Mouse (Mus musculus) midbrain, embryonic 16.5 days (tissue): ENCODE data around the gene Lcn5. TPM values are rescaled to one million over a fixed set of nuclear protein-coding genes. Genes with fewer than 3 reads are reported as not detected.
A peak's percentile ranks its signal among the peaks of the same experiment; 100 is the strongest.

ENCODE experiments used
- ATAC-seq: fragments of 200-750 bp; cut with Nextera tagmentation; 2 replicates; pipeline ENCODE4 v1.8.0; 2017; ENCODE audit warnings: moderate TSS enrichment
- H3K27ac ChIP-seq: fragments of 300-500 bp; sonication (generic); 2 replicates; pipeline ENCODE4 v1.5.1; 2014; ENCODE audit warnings: mild to moderate bottlenecking, low read length, mixed read lengths
- H3K27me3 ChIP-seq: fragments of 300-500 bp; sonication (generic); 2 replicates; pipeline ENCODE4 v1.6.1; 2014; ENCODE audit warnings: low read depth, low read length, mixed read lengths; ENCODE audit not compliant: control insufficient read depth, insufficient read depth
- H3K36me3 ChIP-seq: fragments of 300-500 bp; sonication (generic); 2 replicates; pipeline ENCODE4 v1.6.1; 2014; ENCODE audit warnings: mild to moderate bottlenecking, low read length, moderate library complexity, mixed read lengths; ENCODE audit not compliant: control insufficient read depth, insufficient read depth
- H3K4me1 ChIP-seq: fragments of 300-500 bp; sonication (generic); 2 replicates; pipeline ENCODE4 v1.6.1; 2014; ENCODE audit warnings: mild to moderate bottlenecking, low read length, mixed read lengths; ENCODE audit not compliant: control insufficient read depth, insufficient read depth
- H3K4me2 ChIP-seq: fragments of 300-500 bp; sonication (generic); 2 replicates; pipeline ENCODE4 v1.6.1; 2014; ENCODE audit warnings: mild to moderate bottlenecking, low read length, mixed read lengths
- H3K4me3 ChIP-seq: fragments of 300-500 bp; sonication (generic); 2 replicates; pipeline ENCODE4 v1.5.1; 2014; ENCODE audit warnings: low read depth, mild to moderate bottlenecking, low read length, moderate library complexity, mixed read lengths
- H3K9ac ChIP-seq: fragments of 300-500 bp; sonication (generic); 2 replicates; pipeline ENCODE4 v1.6.1; 2014; ENCODE audit warnings: low read depth, low read length, mixed read lengths
- H3K9me3 ChIP-seq: fragments of 300-500 bp; sonication (generic); replicated peaks from 2 replicates; pipeline ENCODE4 v1.6.1; 2014; ENCODE audit warnings: mild to moderate bottlenecking, low read length, mixed read lengths; ENCODE audit not compliant: control insufficient read depth, poor library complexity, severe bottlenecking
- WGBS: fragments of 180-500 bp; shearing (Covaris S2); extraction: QIAGEN DNeasy Blood & Tissue Kit; methylation state at CpG from one replicate; pipeline ENCODE4 v1.1.7; 2014; 5-methylcytosine and 5-hydroxymethylcytosine counted together
- polyA plus RNA-seq: library from polyadenylated mRNA; unstranded; fragments of >200 nt; fragmentation: Nextera tagmentation; extraction: Ambion mirVana; gene quantifications from 2 replicates; pipeline ENCODE4 v1.2.1, GENCODE M21; 2015

Lcn5 gene
- polyA plus RNA-seq = not detected in 2 replicates

DNA sequence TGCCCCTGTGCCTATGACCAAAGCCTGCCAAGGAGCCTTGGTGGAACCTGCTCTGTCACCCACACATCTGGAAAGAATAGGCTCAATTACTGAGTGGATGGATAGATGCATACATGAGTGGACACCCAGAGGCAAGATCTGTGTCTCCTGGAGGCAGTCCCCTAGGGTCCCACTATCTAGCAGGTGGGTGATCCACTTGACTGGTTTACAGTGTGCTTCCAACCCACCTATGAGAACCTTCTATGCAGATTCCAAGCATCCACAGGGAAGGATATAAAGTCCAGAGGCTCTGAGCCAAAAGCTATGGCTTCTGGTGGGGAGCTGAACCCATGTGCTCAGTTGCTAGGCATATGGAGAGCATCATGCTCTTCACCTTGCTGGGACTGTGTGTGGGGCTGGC is at the start of gene Lcn5:
Gene Lcn5, plus strand, starts transcription at position 301 of the 400 bp plus-strand sequence.
- Histone ChIP-seq H3K27ac (no peak within 1 kb of the TSS), H3K9me3 (no peaks in the 10 kb centered on the region), H3K4me1 (no peaks in the 10 kb centered on the region), H3K9ac (no peak within 1 kb of the TSS), H3K4me3 (no peak within 1 kb of the TSS), H3K27me3 (no peaks in the 10 kb centered on the region), H3K36me3 (no peaks in the 10 kb centered on the region), H3K4me2 (no peak within 1 kb of the TSS)
- no peak for ATAC-seq

DNA sequence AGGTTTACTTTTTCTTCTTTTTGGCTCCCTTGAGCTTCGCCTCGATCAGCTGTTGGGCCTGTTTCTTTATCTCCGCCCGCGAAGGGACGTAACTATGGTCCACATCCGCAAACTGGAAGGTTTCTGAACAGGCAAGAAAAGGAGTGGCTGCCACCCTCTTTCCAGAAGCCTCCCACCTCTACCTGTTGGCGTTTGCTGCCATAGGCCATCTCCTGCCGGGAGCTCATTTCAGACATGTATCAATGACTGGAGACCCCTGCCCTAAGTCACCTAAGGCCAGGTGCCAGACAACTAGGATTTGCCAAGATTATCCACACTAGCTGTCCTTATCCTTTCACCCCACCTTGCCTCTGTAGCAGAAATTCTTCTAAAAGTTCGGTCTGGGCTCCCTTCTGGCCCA is 49.1 kb upstream of the Lcn5 start:
- Histone ChIP-seq H3K9me3 (no peaks in the 10 kb centered on the region), H3K27ac (peak overlapping the region; percentile 93), H3K27me3 (no peaks in the 10 kb centered on the region; the same call in 1 of the 2 replicates), H3K36me3 (no peaks in the 10 kb centered on the region), H3K4me2 (peak overlapping the region; percentile 80), H3K4me3 (peak overlapping the region; percentile 75), H3K4me1 (peaks cover 24% of the 10 kb centered on the region), H3K9ac (peak overlapping the region; percentile 56; the same call in 1 of the 2 replicates)
- ATAC-seq = peak; percentile 19; the same call in 1 of the 2 replicates
- WGBS = 73% methylated on average over 10 of the region's 10 CpGs

DNA sequence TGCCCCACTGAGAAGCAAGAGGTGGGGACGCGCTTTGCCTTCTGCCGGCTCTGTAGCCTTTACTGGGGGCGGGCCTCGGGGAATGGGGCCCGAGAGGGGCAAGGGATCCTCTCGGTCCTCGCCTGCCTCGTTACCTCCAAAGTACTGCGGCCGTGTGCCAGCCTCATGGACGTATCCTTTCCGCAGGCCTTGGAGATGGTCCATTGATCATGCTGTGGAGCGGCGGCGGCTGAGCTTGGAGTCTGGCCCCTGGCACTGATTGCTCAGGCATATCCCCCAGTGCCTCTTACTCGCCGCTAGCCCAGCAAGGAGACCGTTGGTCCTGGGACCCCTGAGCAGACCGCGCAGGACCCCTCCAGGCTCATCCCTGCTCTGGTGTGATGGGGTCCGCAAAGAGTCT is 41.4 kb upstream of the Lcn5 start:
- Histone ChIP-seq H3K36me3 (no peaks in the 10 kb centered on the region), H3K4me2 (no peak overlapping the region), H3K9ac (no peak overlapping the region), H3K27ac (no peak overlapping the region), H3K4me1 (peaks cover 12% of the 10 kb centered on the region), H3K27me3 (peaks cover 32% of the 10 kb centered on the region), H3K4me3 (no peak overlapping the region), H3K9me3 (0 out of 2 replicates have a peak, but pooled peaks cover 3% of the 10 kb centered on the region)
- WGBS = 20% methylated on average over 22 of the region's 22 CpGs
- ATAC-seq = no peak

DNA sequence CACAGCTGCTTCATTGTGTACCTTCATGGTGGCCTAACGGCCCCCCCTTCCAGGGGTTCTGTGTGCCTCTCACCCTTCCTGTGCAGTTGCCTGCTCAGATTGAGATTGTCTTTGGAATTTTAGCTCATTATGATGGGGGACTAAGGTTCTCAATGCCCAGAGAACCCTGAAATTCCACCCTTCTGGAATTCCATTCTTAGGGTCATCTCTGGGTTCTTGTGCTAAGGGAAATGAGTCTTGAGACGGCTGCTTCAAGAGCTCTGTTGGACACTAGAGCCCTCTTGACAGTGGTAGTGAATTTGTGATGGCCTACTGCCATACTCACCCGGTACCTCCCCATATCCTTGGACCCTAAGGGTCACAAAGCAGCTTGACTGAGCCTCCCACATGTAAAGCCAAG is 40.2 kb upstream of the Lcn5 start, which contains the start of gene Ccdc183:
Gene Ccdc183, minus strand, starts transcription at position 101 of the 400 bp plus-strand sequence.
- 80% methylated on average over 3 of the region's 3 CpGs for WGBS
- H3K4me2 ChIP-seq = no peak within 1 kb of the TSS
- ATAC-seq = no peak
- H3K4me3 ChIP-seq = no peak within 1 kb of the TSS
- no peak within 1 kb of the TSS for H3K27ac ChIP-seq
- H3K27me3 ChIP-seq = peaks cover 32% of the 10 kb centered on the region
- H3K9me3 ChIP-seq = 0 out of 2 replicates have a peak, but pooled peaks cover 3% of the 10 kb centered on the region
- H3K4me1 ChIP-seq = peaks cover 12% of the 10 kb centered on the region
- H3K9ac ChIP-seq = no peak within 1 kb of the TSS
- H3K36me3 ChIP-seq = no peaks in the 10 kb centered on the region

DNA sequence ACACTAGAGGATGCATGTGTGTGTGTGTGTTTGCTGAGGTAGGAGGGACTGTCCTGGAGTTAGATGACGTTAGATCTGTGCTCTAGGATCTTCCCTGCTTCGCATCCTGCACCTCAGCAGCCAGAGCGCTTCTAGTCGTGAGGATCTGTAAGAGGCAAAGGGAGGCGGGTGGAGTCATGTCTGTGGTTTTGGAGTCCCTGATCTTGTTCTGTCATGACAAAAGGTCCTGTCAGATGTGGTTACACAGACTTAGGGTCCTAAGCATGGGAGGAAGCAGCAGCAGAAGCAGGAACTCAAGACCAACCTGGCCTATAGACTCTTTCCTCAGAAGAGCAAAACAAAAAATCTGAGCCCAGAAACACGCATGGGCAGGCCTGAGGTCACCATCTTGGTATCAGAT is 37.4 kb upstream of the Lcn5 start:
- ATAC-seq = no peak
- Histone ChIP-seq H3K9me3 (0 out of 2 replicates have a peak, but pooled peaks cover 3% of the 10 kb centered on the region), H3K27me3 (peaks cover 22% of the 10 kb centered on the region), H3K9ac (no peak overlapping the region), H3K4me1 (peaks cover 12% of the 10 kb centered on the region), H3K36me3 (no peaks in the 10 kb centered on the region), H3K4me3 (no peak overlapping the region), H3K4me2 (no peak overlapping the region), H3K27ac (no peak overlapping the region)
- WGBS = 83% methylated on average over 6 of the region's 6 CpGs

DNA sequence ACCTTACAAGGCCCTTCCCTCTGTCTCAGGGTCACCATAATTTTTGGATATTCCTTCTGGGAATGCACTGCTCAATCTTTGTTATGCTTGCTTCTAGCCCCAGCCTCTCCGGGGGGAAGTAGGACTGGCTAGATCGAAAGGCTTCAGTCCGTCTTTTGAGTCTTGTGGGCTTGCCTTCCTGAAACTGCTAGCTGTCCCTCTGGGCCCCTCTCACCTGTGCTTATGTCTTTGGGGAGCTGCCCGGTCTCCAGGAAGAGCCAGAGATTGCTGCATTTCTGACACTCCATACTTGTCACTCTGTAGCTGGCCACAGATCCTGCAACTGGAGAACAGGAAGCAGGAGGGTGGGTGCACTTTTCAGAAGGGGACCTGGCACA is 36.9 kb upstream of the Lcn5 start:
- peaks cover 17% of the 10 kb centered on the region for H3K27me3 ChIP-seq
- ATAC-seq = no peak
- peak overlapping the region; percentile 81 for H3K9ac ChIP-seq
- H3K4me3 ChIP-seq = peak overlapping the region; percentile 61; the same call in 1 of the 2 replicates
- no peaks in the 10 kb centered on the region for H3K9me3 ChIP-seq
- 88% methylated on average over 4 of the region's 4 CpGs for WGBS
- peak overlapping the region; percentile 80; the same call in 1 of the 2 replicates for H3K27ac ChIP-seq
- peaks cover 12% of the 10 kb centered on the region for H3K4me1 ChIP-seq
- peak overlapping the region; percentile 85 for H3K4me2 ChIP-seq
- no peaks in the 10 kb centered on the region for H3K36me3 ChIP-seq

DNA sequence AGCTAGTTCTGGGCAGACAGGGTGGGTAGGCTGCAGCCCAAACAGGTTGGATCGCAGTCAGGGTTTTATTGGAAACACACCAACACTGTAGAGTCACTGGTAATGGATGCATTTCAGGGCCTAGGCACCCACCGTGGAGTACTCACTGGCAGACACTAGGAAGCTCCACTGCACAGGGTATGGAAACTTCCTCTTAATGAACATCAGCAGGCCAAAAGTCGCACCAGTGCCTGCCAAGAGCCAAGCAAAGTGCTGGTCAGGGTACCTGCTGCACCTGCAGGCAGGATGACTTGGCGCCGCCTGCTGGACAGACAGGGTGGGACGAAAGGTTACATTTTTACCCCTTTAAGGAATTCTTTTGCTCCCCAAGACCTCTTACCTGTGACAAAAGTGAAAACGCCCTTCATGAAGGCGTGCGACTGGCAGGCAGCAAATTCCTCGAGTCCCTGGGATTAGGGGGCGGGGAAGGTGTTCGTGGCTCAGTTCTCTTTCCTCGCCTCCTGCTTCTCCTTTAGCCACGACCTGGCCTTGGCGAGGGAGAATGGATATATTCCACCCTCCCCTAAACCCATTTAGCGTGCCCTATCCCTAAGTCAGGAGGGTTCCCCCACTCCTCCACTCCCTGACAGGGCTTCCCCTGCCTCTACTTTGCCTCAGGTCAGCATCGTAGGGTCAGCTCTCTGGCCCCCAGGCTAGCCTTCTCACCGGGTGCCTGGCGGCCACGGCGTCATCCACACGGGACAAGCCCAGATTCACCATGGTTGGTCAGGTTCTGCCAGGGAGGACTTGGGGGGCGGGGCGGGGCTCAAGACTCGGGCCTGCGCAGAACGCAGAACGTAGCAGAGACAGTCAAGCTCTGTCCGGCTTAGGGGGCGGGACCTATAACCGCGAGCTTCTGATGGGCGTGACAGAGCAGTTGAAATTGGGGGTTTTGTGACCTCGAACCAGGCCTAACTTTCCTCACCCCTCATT is 36.2 kb upstream of the Lcn5 start, which contains the start of gene Tmem141:
Gene Tmem141, minus strand, starts transcription at position 777 of the 972 bp plus-strand sequence.
- 5% methylated on average over 34 of the region's 34 CpGs for WGBS
- peak within 1 kb of the TSS; percentile 85 for H3K4me2 ChIP-seq

DNA sequence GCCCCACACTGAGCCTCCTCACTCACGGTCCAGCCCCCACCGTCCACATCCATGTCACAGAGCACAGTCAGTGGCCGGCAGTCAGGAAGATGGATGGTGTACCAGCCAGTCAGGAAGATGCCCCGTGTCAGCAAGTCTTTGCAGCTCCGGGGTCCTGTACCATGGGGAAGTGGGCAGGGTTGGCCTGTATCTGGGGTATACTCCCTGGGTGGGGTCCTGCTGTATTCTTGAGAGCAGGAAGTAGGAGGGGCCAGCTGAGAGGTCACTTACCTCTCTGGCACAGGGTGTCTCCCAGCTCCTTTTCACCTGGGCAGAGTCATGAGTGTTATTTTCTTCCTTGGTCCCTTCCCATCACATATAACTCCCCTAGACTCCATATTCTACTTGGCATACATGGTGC is 31.8 kb upstream of the Lcn5 start:
- H3K4me2 ChIP-seq = no peak overlapping the region
- peaks cover 4% of the 10 kb centered on the region for H3K4me1 ChIP-seq
- H3K27me3 ChIP-seq = no peaks in the 10 kb centered on the region
- no peaks in the 10 kb centered on the region for H3K9me3 ChIP-seq
- no peaks in the 10 kb centered on the region for H3K36me3 ChIP-seq
- H3K4me3 ChIP-seq = no peak overlapping the region
- no peak for ATAC-seq
- 80% methylated on average over 5 of the region's 5 CpGs for WGBS
- H3K27ac ChIP-seq = no peak overlapping the region
- no peak overlapping the region for H3K9ac ChIP-seq

More for the DNA sequence above, 36.2 kb upstream of the Lcn5 start, which contains the start of gene Tmem141:
- peaks cover 7% of the 10 kb centered on the region for H3K4me1 ChIP-seq
- H3K9me3 ChIP-seq = no peaks in the 10 kb centered on the region
- peak; percentile 97 for ATAC-seq
- H3K4me3 ChIP-seq = peak within 1 kb of the TSS; percentile 61
- peaks cover 11% of the 10 kb centered on the region for H3K27me3 ChIP-seq
- H3K27ac ChIP-seq = peak within 1 kb of the TSS; percentile 80
- H3K36me3 ChIP-seq = no peaks in the 10 kb centered on the region
- H3K9ac ChIP-seq = peak within 1 kb of the TSS; percentile 81

DNA sequence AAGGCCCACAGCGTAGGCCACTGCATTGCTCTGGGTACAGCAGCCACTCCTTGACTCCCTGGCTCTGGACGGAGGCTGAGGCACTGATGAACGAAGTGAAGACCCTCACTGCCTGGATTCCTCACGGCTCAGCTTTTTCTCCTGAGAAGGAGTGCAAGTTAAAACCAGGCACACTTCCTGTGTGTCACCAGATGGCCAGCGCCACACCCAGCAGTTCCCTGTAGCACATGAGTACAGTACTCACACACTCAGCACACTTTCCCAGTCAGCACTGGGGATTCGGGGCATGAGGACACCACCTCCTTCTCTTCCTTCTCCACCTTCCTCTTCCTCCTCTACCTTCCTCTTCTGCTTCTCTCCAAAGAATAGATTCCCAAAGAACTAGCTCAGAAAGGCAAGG is 29.9 kb upstream of the Lcn5 start, which contains the start of gene Fcna:
Gene Fcna, minus strand, starts transcription at position 220 of the 400 bp plus-strand sequence.
- Histone ChIP-seq H3K9ac (no peak within 1 kb of the TSS), H3K27ac (no peak within 1 kb of the TSS), H3K4me2 (no peak within 1 kb of the TSS), H3K4me3 (no peak within 1 kb of the TSS), H3K27me3 (no peaks in the 10 kb centered on the region), H3K36me3 (no peaks in the 10 kb centered on the region), H3K4me1 (no peaks in the 10 kb centered on the region), H3K9me3 (no peaks in the 10 kb centered on the region)
- 81% methylated on average over 6 of the region's 6 CpGs for WGBS
- ATAC-seq = no peak
